Mouse (Mus musculus) G1E (cell line): ENCODE results near the gene Hnrnpu. TPM values are rescaled to one million over a fixed set of nuclear protein-coding genes. Genes with fewer than 3 reads are reported as not detected.

ENCODE experiments used
- ATAC-seq: 2 replicates; pipeline ENCODE4 v1.8.0; 2016; ENCODE audit warnings: mild to moderate bottlenecking; ENCODE audit not compliant: insufficient number of reproducible peaks, poor library complexity, low FRiP score, severe bottlenecking; ENCODE audit errors: extremely low read depth
- DNase-seq: peaks from one replicate; pipeline ENCODE4 v3.0.0; 2012; ENCODE audit warnings: low spot score
- H3K27me3 ChIP-seq: 2 replicates; pipeline ENCODE4 v1.6.1; 2012; ENCODE audit warnings: mild to moderate bottlenecking, low read length, inconsistent platforms; ENCODE audit not compliant: insufficient read depth
- H3K36me3 ChIP-seq: replicated peaks from 2 replicates; pipeline ENCODE3; 2012; ENCODE audit warnings: mild to moderate bottlenecking, inconsistent platforms
- H3K4me1 ChIP-seq: 2 replicates; pipeline ENCODE4 v1.6.1; 2012; ENCODE audit warnings: low read depth, low read length, inconsistent platforms, mixed read lengths; ENCODE audit not compliant: insufficient read depth
- H3K4me3 ChIP-seq: 2 replicates; pipeline ENCODE4 v1.5.1; 2012; ENCODE audit warnings: low read depth, mild to moderate bottlenecking, inconsistent platforms, low read length, moderate library complexity, mixed read lengths
- H3K9me3 ChIP-seq: replicated peaks from 2 replicates; pipeline ENCODE4 v1.6.1; 2012; ENCODE audit warnings: inconsistent platforms
- CTCF ChIP-seq: IDR thresholded peaks from 2 replicates; pipeline ENCODE4 v1.5.1; 2012; ENCODE audit warnings: low read depth, low read length, inconsistent platforms, mixed read lengths
- GATA1 ChIP-seq: IDR thresholded peaks from 2 replicates; pipeline ENCODE4 v1.6.1; 2012; ENCODE audit warnings: borderline replicate concordance, low read length, inconsistent platforms, mixed read lengths
- GATA2 ChIP-seq: IDR thresholded peaks from 2 replicates; pipeline ENCODE4 v1.6.1; 2012; ENCODE audit warnings: low read depth, low read length, inconsistent platforms, borderline replicate concordance
- POLR2AphosphoS5 ChIP-seq: IDR thresholded peaks from 2 replicates; pipeline ENCODE4 v1.6.1; 2012; ENCODE audit warnings: low read depth, low read length, inconsistent platforms; ENCODE audit not compliant: insufficient replicate concordance
- TAL1 ChIP-seq: conservative IDR thresholded peaks from 2 replicates; pipeline ENCODE4 v1.6.1; 2012; ENCODE audit warnings: low read depth, low read length, inconsistent platforms, mixed read lengths
- polyA plus RNA-seq: library from polyadenylated mRNA; stranded (reverse); fragments of >175 nt; gene quantifications from 2 replicates; pipeline ENCODE4 v1.2.3, GENCODE M21; 2012
- total RNA-seq, 2 experiments: library from RNA; stranded (forward) in 1 of 2; stranded (reverse) in 1 of 2; fragments of 200-1000 nt in 1 of 2; fragments of >200 nt in 1 of 2; fragmentation: Nextera tagmentation in 1 of 2; gene quantifications; 2 replicates each; pipeline ENCODE4 v1.2.3; 2014 to 2017

Hnrnpu gene
- total and polyA plus RNA-seq, 3 experiments: 441 to 932 (median 726) TPM

- DNase-seq (peak; percentile 64), ATAC-seq (peak; percentile 55)
- H3K36me3 ChIP-seq: peaks cover 29% of the 10 kb centered on the region
- no peaks in the 10 kb centered on the region for H3K27me3 ChIP-seq
- no peaks in the 10 kb centered on the region for H3K9me3 ChIP-seq
- peak overlapping the region; percentile 75 for H3K4me3 ChIP-seq
- TF ChIP-seq POLR2AphosphoS5: no peak
- TF ChIP-seq GATA1: no peak
- TF ChIP-seq GATA2: no peak
- no peak for TF ChIP-seq CTCF
- TF ChIP-seq TAL1: no peak
- H3K4me1 ChIP-seq: peaks cover 51% of the 10 kb centered on the region
These were observed 19.6 kb downstream of the Hnrnpu start for GRCm38 (mm10) chr1:178318002-178318388.

- Histone ChIP-seq H3K9me3 (no peaks in the 10 kb centered on the region), H3K36me3 (peaks cover 24% of the 10 kb centered on the region), H3K27me3 (no peaks in the 10 kb centered on the region), H3K4me1 (peaks cover 50% of the 10 kb centered on the region), H3K4me3 (peak overlapping the region; percentile 75)
- DNase-seq (no peak), ATAC-seq (no peak)
- TF ChIP-seq GATA1: no peak
- TF ChIP-seq GATA2: no peak
- no peak for TF ChIP-seq TAL1
- no peak for TF ChIP-seq POLR2AphosphoS5
- no peak for TF ChIP-seq CTCF
These were observed 20.2 kb downstream of the Hnrnpu start for GRCm38 (mm10) chr1:178317275-178318001.

- TF ChIP-seq TAL1 (no peak), GATA2 (no peak), POLR2AphosphoS5 (no peak), GATA1 (no peak), CTCF (no peak)
- no peak for ATAC-seq
- peaks cover 40% of the 10 kb centered on the region for H3K4me1 ChIP-seq
These were observed 23.4 kb downstream of the Hnrnpu start for GRCm38 (mm10) chr1:178314236-178314635.

GRCm38 (mm10) chr1:178313039-178313597, 24.5 kb downstream of the Hnrnpu start:
- H3K36me3 ChIP-seq: peaks cover 6% of the 10 kb centered on the region
- no peak overlapping the region for H3K4me3 ChIP-seq
- ATAC-seq (peak; percentile 47), DNase-seq (no peak)
- peaks cover 2% of the 10 kb centered on the region; the same call in 1 of the 2 replicates for H3K9me3 ChIP-seq
- TF ChIP-seq GATA2 (no peak), POLR2AphosphoS5 (no peak), TAL1 (no peak), CTCF (no peak), GATA1 (no peak)
- peaks cover 40% of the 10 kb centered on the region for H3K4me1 ChIP-seq
- no peaks in the 10 kb centered on the region for H3K27me3 ChIP-seq

More at GRCm38 (mm10) chr1:178314236-178314635, 23.4 kb downstream of the Hnrnpu start:
- no peak for DNase-seq
- no peaks in the 10 kb centered on the region for H3K27me3 ChIP-seq
- H3K36me3 ChIP-seq: peaks cover 6% of the 10 kb centered on the region
- H3K9me3 ChIP-seq: peaks cover 2% of the 10 kb centered on the region; the same call in 1 of the 2 replicates
- no peak overlapping the region for H3K4me3 ChIP-seq

GRCm38 (mm10) chr1:178310128-178310527, 27.5 kb downstream of the Hnrnpu start:
- 0 out of 2 replicates have a peak, but pooled peaks have one; percentile 45 for ATAC-seq
- Histone ChIP-seq H3K9me3 (peaks cover 2% of the 10 kb centered on the region; the same call in 1 of the 2 replicates), H3K4me1 (peaks cover 23% of the 10 kb centered on the region), H3K36me3 (peaks cover 4% of the 10 kb centered on the region), H3K4me3 (no peak overlapping the region), H3K27me3 (no peaks in the 10 kb centered on the region)
- TF ChIP-seq TAL1 (no peak), CTCF (peak; percentile 54; the same call in 1 of the 2 replicates)
- no peak for DNase-seq

GRCm38 (mm10) chr1:178309487-178309886, 28.1 kb downstream of the Hnrnpu start:
- Histone ChIP-seq H3K27me3 (no peaks in the 10 kb centered on the region), H3K4me1 (peaks cover 21% of the 10 kb centered on the region), H3K4me3 (no peak overlapping the region), H3K9me3 (peaks cover 2% of the 10 kb centered on the region; the same call in 1 of the 2 replicates), H3K36me3 (peaks cover 2% of the 10 kb centered on the region)
- TF ChIP-seq GATA2 (no peak), TAL1 (no peak), POLR2AphosphoS5 (no peak), GATA1 (no peak), CTCF (no peak)
- DNase-seq (no peak), ATAC-seq (no peak)
